Mouse (Mus musculus) cerebellum, adult 9-10 months (tissue): ENCODE results near the gene 1700003F12Rik.

Experiments
- DNase-seq: peaks from one replicate; pipeline ENCODE4 v3.0.0; 2022

Gene 1700003F12Rik

GRCm38 (mm10) chr2:154546711-154547110 lies at the start of gene 1700003F12Rik:
Gene 1700003F12Rik, plus strand, starts transcription at chr2:154547085.
- peak; percentile 26 for DNase-seq

DNA sequence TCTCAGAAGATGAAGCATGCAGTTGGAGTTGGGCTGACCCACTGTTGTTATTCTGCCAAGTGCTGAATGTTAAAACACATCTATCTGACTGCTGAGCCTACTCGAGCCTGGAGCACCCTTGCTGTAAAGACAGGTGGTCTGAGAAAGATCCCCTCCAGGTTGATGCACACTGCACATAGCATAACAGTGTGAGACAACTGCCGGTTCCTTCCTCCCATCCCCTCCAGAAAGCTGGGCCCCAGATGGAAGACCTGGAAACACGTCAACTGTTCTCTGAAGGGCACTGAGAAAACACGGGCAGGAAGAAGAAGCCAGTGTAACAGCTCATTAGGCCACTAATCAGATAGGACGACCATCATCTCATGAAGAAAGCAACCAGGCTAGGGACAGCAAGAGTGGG lies 48.3 kb upstream of the 1700003F12Rik start:
- peak; percentile 76 for DNase-seq

DNA sequence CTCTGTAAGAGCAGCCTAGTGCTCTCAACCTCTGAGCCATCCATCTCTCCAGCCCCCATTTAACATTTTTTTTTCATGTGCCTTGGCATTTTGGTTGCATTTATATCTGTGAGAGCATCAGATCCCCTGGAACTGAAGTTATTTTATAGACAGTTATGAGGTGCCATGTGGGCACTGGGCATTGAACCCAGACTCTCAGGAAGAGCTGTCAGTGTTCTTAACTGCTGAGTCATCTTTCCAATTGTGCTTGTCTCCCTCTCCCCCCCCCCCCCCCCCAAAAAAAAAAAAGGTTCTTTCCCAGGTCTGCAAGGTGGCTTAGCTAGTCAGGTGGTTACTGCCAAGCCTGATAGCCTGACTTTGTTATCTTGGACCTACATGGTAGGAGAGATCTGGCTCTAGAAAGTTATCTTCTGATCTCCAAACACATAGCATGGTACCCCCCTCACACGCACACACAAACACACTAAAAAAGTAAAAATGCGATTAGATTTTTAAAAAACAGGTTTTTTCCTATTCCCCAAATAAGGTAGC lies 47.1 kb upstream of the 1700003F12Rik start:
- no peak for DNase-seq

GRCm38 (mm10) chr2:154500758-154501157 lies 46.1 kb upstream of the 1700003F12Rik start:
- DNase-seq, result no peak

GRCm38 (mm10) chr2:154507076-154507475 lies 39.8 kb upstream of the 1700003F12Rik start:
- no peak for DNase-seq

DNA sequence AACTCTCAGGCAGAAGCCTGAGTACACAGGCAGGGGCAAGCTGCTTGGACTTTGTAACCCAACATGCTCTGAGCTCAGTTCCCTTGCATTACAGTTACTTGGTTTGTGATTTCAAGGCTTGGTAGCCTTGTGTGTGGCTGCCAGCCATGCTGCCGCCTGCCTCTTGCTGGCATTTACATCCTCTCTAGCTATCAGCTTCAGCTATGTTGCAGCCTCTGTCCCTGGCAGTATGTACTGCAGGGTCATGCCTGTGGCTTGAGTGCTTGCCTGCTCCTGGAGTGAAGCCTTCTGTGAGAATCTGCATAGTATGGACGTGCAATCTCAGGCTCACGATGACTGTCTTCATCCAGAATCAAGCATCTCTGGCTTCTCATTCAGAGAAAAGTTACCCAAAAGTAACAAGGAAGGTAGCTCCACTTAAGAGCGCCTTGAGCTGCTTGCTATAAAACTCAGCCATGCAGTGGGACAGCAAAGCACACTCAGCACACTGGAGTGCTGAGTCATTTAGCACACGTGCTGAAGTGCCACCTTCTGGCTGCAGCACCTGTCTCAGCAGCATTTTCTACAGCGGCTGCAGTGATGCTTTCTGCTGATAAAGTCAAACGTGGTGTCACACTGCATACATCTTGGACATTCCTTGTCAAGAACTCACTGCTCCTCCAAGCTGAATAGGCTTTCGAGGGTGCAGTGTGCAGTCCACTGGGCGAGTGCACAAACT lies 39.2 kb upstream of the 1700003F12Rik start:
- DNase-seq, result peak; percentile 68

GRCm38 (mm10) chr2:154508450-154508849 lies 38.4 kb upstream of the 1700003F12Rik start:
- DNase-seq, result no peak

GRCm38 (mm10) chr2:154510141-154510540 lies 36.7 kb upstream of the 1700003F12Rik start:
- no peak for DNase-seq

GRCm38 (mm10) chr2:154516944-154517343 lies 29.9 kb upstream of the 1700003F12Rik start:
- no peak for DNase-seq

- no peak for DNase-seq
These were observed 29.5 kb upstream of the 1700003F12Rik start for GRCm38 (mm10) chr2:154517424-154517823.

- no peak for DNase-seq
These were observed 25.4 kb upstream of the 1700003F12Rik start for GRCm38 (mm10) chr2:154521449-154521848.

- DNase-seq, result no peak
These were observed 24.6 kb upstream of the 1700003F12Rik start for GRCm38 (mm10) chr2:154522334-154522733.

GRCm38 (mm10) chr2:154525285-154525684 lies 21.6 kb upstream of the 1700003F12Rik start:
- no peak for DNase-seq

- no peak for DNase-seq
These were observed 20.4 kb upstream of the 1700003F12Rik start for GRCm38 (mm10) chr2:154526531-154526930.

DNA sequence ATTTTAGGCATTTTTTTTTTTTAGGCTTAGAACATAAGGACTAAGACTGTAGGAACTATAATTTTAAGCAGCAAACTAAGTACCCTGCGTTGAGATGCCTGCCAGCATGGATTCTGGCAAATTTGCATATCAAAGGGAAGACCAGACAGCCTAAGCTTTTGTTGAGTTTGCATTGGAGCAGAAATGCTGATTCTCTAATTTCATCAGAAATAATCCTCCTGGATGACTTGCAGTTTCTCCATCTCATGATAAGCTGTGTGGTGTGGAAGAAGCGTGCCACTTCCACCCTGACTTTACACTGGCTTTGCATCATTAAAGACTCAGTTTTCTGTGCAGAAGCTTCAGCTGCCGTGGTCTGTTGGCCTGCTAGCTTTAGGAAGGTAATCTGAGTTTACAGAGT lies 14.0 kb upstream of the 1700003F12Rik start:
- no peak for DNase-seq

DNA sequence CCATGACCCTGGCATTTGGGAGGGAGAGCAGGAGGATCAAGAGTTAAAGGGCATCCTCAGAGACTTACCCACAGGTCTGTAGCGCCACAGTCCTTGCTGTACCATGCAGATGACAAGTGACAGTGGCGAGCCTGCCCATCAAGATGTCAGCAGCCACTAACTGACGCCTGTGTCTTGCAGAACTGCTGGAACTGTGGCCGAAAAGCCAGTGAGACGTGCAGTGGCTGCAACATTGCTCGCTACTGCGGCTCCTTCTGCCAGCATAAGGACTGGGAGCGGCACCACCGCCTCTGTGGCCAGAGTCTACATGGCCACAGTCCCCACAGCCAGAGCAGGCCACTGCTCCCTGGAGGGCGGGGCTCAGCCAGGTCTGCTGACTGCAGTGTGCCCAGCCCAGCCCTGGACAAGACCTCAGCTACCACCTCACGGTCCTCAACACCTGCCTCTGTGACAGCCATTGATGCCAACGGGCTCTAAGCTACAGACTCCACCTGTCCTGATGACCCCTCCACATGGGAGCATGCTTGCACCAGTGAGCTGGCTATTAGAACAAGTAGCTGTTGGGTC lies 12.1 kb upstream of the 1700003F12Rik start:
- no peak for DNase-seq

DNA sequence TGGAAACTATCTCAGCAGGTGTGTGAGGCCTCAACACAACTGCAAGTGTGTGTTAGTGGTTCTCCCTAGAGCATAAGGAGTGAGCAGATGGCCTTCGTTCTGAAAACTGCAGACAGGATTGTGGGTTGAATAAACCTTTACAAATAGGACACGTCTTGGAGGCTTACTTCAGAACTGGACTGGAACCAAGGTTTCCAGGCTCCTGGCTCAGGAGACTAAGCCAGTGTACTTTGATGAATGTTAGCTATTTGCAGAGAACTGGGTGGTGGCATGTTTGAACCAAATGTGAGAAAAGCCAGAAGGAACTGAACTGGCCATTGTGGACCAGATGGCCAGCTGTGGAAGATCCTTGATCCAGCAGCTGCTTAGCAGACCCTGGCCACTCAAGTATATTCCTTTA lies 8.6 kb upstream of the 1700003F12Rik start:
- peak; percentile 68 for DNase-seq

DNA sequence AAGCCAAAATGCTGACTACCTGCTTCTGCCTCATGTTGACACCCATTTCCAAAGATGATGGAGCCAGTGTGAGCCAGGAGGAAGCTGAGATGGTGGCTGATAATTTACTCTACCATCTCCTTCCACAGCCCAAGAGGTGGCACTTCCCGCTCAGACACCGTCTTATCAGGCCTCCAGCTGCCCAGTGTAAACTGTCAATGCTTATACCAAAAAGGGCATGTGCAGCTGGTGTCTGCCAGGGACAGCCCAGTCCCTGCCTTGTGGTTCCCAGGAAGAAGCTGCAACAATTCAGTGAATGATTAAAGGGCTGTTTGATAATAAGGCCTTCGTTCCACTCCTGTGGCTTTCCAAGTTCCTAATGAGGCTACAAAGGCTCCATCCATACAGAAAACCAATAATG lies 8.2 kb upstream of the 1700003F12Rik start:
- no peak for DNase-seq

GRCm38 (mm10) chr2:154539720-154540119 lies 7.2 kb upstream of the 1700003F12Rik start:
- peak; percentile 56 for DNase-seq

- DNase-seq, result peak; percentile 33
These were observed 5.3 kb upstream of the 1700003F12Rik start for GRCm38 (mm10) chr2:154541630-154542029.

GRCm38 (mm10) chr2:154543567-154544347 lies 3.1 kb upstream of the 1700003F12Rik start:
- DNase-seq, result peak; percentile 99

DNA sequence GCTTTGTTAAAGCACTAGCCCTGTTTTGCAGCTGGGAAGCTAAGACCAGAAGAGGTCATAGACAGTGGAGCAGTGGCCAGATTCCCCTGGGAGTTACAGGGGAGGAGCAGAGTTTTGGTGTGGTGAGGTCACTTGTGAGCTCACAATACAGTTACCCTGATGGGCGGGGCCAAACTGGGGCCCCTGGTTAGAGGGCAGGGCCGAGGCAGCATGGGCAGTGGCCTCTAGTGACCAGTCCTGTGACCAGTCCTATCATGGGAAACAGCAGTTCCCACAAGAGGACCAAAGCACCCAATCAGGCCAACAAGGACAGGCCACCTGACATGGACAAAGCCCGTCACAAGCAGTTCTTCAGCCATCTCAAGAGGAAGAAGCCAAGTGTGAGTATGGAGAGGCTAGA lies 1.8 kb downstream of the 1700003F12Rik start:
- peak; percentile 17 for DNase-seq

- DNase-seq, result peak; percentile 19
These were observed 2.4 kb downstream of the 1700003F12Rik start for GRCm38 (mm10) chr2:154549127-154549885.
